Mouse (Mus musculus) erythroblast, embryonic 14.5 days (primary cell): Measurements from ENCODE around the gene Olfr370.

Source experiments
- GATA1 ChIP-seq: IDR thresholded peaks from 2 replicates; pipeline ENCODE4 v1.6.1; 2012; ENCODE audit warnings: low read length, inconsistent platforms, mixed read lengths
- TAL1 ChIP-seq: IDR thresholded peaks from 3 replicates; pipeline ENCODE4 v1.6.1; 2012; ENCODE audit warnings: low read length, inconsistent platforms, mixed read lengths

- TF ChIP-seq TAL1 (no peak), GATA1 (no peak)
Measured at GRCm38 (mm10) chr8:83587644-83588043, 52.1 kb downstream of the Olfr370 start.
